ENCODE assay signal across 27 mouse cellular contexts in genomic region chr15:71302541-71302940, GRCm38 (mm10).
"Had no signal": no experiment of that assay in that cellular context is flagged by ENCODE, and none has a peak within 500 bp of the region (broad histone marks: within the 10 kb centered on the region; RNA-seq: fewer than 3 reads in every experiment).

No protein-coding gene starts in this region.

- H3K9me3 ChIP-seq: embryonic facial prominence, embryonic 10.5 days; embryonic facial prominence, embryonic 12.5 days; embryonic facial prominence, embryonic 13.5 days; embryonic facial prominence, embryonic 15.5 days; forebrain, embryonic 10.5 days; forebrain, embryonic 12.5 days; forebrain, embryonic 13.5 days; forebrain, embryonic 15.5 days; heart, embryonic 10.5 days had no signal

- H3K9ac ChIP-seq: embryonic facial prominence, embryonic 12.5 days; embryonic facial prominence, embryonic 13.5 days; embryonic facial prominence, embryonic 15.5 days; forebrain, embryonic 12.5 days; forebrain, embryonic 13.5 days; forebrain, embryonic 15.5 days; forebrain, postnatal 0 days had no signal

- DNase-seq: cerebellum, adult 9-11 months; cerebellum, postnatal 10 days; cerebellum, postnatal 14 days; cerebellum, postnatal 25 days; cerebellum, postnatal 36 days; embryo, embryonic 11 days; forebrain, postnatal 0 days; gastrocnemius, adult 2 months; gastrocnemius, postnatal 10 days; gastrocnemius, postnatal 14 days; gastrocnemius, postnatal 25 days; gastrocnemius, postnatal 36 days; heart, adult 11 months; heart, adult 18-20 months; heart, adult 2 months had no signal

- H3K36me3 ChIP-seq: embryonic facial prominence, embryonic 10.5 days; embryonic facial prominence, embryonic 12.5 days; embryonic facial prominence, embryonic 13.5 days; embryonic facial prominence, embryonic 15.5 days; forebrain, embryonic 10.5 days; forebrain, embryonic 12.5 days; forebrain, embryonic 15.5 days; heart, embryonic 10.5 days had no signal

- H3K4me2 ChIP-seq: embryonic facial prominence, embryonic 12.5 days; embryonic facial prominence, embryonic 13.5 days; embryonic facial prominence, embryonic 15.5 days; forebrain, embryonic 12.5 days; forebrain, embryonic 13.5 days; forebrain, embryonic 15.5 days had no signal

- H3K4me1 ChIP-seq: embryonic facial prominence, embryonic 10.5 days; embryonic facial prominence, embryonic 12.5 days; embryonic facial prominence, embryonic 13.5 days; embryonic facial prominence, embryonic 15.5 days; forebrain, embryonic 10.5 days; forebrain, embryonic 12.5 days; forebrain, embryonic 13.5 days; forebrain, embryonic 15.5 days; heart, embryonic 10.5 days had no signal

- H3K4me3 ChIP-seq: embryonic facial prominence, embryonic 10.5 days; embryonic facial prominence, embryonic 12.5 days; embryonic facial prominence, embryonic 13.5 days; embryonic facial prominence, embryonic 15.5 days; erythroblast, embryonic 14.5 days; forebrain, embryonic 10.5 days; forebrain, embryonic 12.5 days; forebrain, embryonic 13.5 days; forebrain, embryonic 15.5 days; gastrocnemius, adult 2 months; heart, adult 2 months; heart, embryonic 10.5 days had no signal

- H3K27ac ChIP-seq: embryonic facial prominence, embryonic 10.5 days; embryonic facial prominence, embryonic 12.5 days; embryonic facial prominence, embryonic 13.5 days; embryonic facial prominence, embryonic 15.5 days; forebrain, embryonic 10.5 days; forebrain, embryonic 12.5 days; forebrain, embryonic 13.5 days; forebrain, embryonic 15.5 days; gastrocnemius, adult 2 months; heart, adult 2 months; heart, embryonic 10.5 days had no signal

- ATAC-seq: forebrain, embryonic 13.5 days; forebrain, embryonic 14.5 days; forebrain, embryonic 15.5 days; forebrain, embryonic 16.5 days; forebrain, postnatal 0 days had no signal

- H3K27me3 ChIP-seq: embryonic facial prominence, embryonic 12.5 days; embryonic facial prominence, embryonic 13.5 days; embryonic facial prominence, embryonic 15.5 days; forebrain, embryonic 12.5 days; forebrain, embryonic 13.5 days; forebrain, embryonic 15.5 days had no signal
